Mouse (Mus musculus): ENCODE results near the gene Nck2.

Nck2 gene

GRCm38 (mm10) chr1:43571105-43571504 lies 126.7 kb downstream of the Nck2 start:
- peak; percentile 82 for DNase-seq (ENCODE audit: low read depth, low spot score)

- DNase-seq (ENCODE audit: low read depth, low spot score) = no peak
Measured at GRCm38 (mm10) chr1:43574793-43575304, 130.5 kb downstream of the Nck2 start.

GRCm38 (mm10) chr1:43577371-43577770 lies 133.0 kb downstream of the Nck2 start:
- no peak for DNase-seq (ENCODE audit: low read depth, low spot score)

GRCm38 (mm10) chr1:43583564-43583963 lies 139.2 kb downstream of the Nck2 start:
- no peak for DNase-seq (ENCODE audit: low read depth, low spot score)

GRCm38 (mm10) chr1:43589001-43589400 lies 144.6 kb downstream of the Nck2 start:
- DNase-seq (ENCODE audit: low read depth, low spot score) = no peak

GRCm38 (mm10) chr1:43589910-43590309 lies 145.5 kb downstream of the Nck2 start:
- DNase-seq (ENCODE audit: low read depth, low spot score) = no peak

GRCm38 (mm10) chr1:43590727-43591126 lies 146.3 kb downstream of the Nck2 start:
- no peak for DNase-seq (ENCODE audit: low read depth, low spot score)

- no peak for DNase-seq (ENCODE audit: low read depth, low spot score)
Measured at GRCm38 (mm10) chr1:43593069-43593468, 148.7 kb downstream of the Nck2 start.

GRCm38 (mm10) chr1:43594738-43595137 lies 150.4 kb downstream of the Nck2 start:
- DNase-seq (ENCODE audit: low read depth, low spot score) = no peak

- no peak for DNase-seq (ENCODE audit: low read depth, low spot score)
Measured at GRCm38 (mm10) chr1:43597731-43598130, 153.4 kb downstream of the Nck2 start.

GRCm38 (mm10) chr1:43599483-43599882 lies 155.1 kb downstream of the Nck2 start:
- no peak for DNase-seq (ENCODE audit: low read depth, low spot score)

GRCm38 (mm10) chr1:43601054-43601453 lies 156.7 kb downstream of the Nck2 start:
- DNase-seq (ENCODE audit: low read depth, low spot score) = no peak

- DNase-seq (ENCODE audit: low read depth, low spot score) = no peak
Measured at GRCm38 (mm10) chr1:43615948-43616347, 171.6 kb downstream of the Nck2 start.

Data from ES-CJ7 (cell line).